Mouse (Mus musculus): ENCODE measurements around the gene Gm20792. TPM values are rescaled to one million over a fixed set of nuclear protein-coding genes. Genes with fewer than 3 reads are reported as not detected.
"Not testable (repeated sequence)": the region's sequence is repeated elsewhere in the genome, so short reads cannot be mapped to it uniquely, and the experiment has no call there.

The Gm20792 gene
- total RNA-seq (2014; rRNA removed) (not detected in 2 replicates), polyA plus RNA-seq (2015; fragmentation: Nextera tagmentation; extraction: Ambion mirVana) (not detected in 2 replicates)

- no CpG with 5 or more reads among the region's 8 CpGs for WGBS
- not testable (repeated sequence) for H3K4me2 ChIP-seq (ENCODE audit: low read depth); DNase-seq; ATAC-seq; H3K27me3 ChIP-seq (ENCODE audit: insufficient read depth, low read length); H3K4me1 ChIP-seq (ENCODE audit: insufficient read depth); H3K4me3 ChIP-seq (ENCODE audit: low read depth, low read length); H3K9me3 ChIP-seq (ENCODE audit: low read length); H3K27ac ChIP-seq (ENCODE audit: low read depth, low read length); H3K9ac ChIP-seq; H3K36me3 ChIP-seq (ENCODE audit: insufficient read depth)
These were observed at the start of gene Gm20792 for GRCm38 (mm10) chrY:48311555-48311954. Gm20792 (plus strand) TSS chrY:48311855.

Data from forebrain, postnatal 0 days (tissue).